Mouse (Mus musculus): ENCODE measurements around the gene Angpt4.

GRCm38 (mm10) chr2:151878645-151879044 is 32.4 kb upstream of the Angpt4 start:
- TF ChIP-seq FLI1 (IDR thresholded peaks at IDR 0.05; ENCODE audit: low read length) = no peak
- TF ChIP-seq GATA1 (IDR thresholded peaks at IDR 0.05; ENCODE audit: borderline replicate concordance, low read length) = no peak

All from megakaryocyte, embryonic 14.5 days (primary cell).